Mouse (Mus musculus): ENCODE measurements around the gene Lhfp.

Lhfp gene

GRCm38 (mm10) chr3:53041411-53042239 lies at the start of gene Lhfp:
Gene Lhfp, plus strand, starts transcription at chr3:53041528.
- peak; percentile 77 for DNase-seq (ENCODE audit: low spot score)

- DNase-seq (ENCODE audit: low spot score) = no peak
Observed at GRCm38 (mm10) chr3:52993296-52993695, 48.0 kb upstream of the Lhfp start.

DNA sequence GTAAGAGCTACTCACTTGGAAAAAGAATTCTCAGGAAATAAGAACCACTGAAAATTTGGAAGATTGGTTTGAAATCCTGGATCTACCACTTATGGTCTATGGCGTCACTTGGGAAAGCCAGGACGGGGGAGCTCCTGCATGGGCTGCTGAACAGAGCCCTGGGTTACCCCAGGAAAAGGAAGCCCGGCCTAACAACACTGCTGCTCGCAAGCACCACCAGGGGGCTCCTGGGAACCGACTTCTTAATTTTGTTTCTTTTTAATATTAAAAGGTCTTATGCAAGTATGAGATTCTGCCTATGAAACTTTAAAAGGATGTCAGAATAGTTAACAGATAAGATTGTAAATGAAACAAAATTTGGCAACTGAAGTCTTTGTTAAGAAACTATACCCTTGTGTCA lies 46.7 kb upstream of the Lhfp start:
- DNase-seq (ENCODE audit: low spot score) = no peak

DNA sequence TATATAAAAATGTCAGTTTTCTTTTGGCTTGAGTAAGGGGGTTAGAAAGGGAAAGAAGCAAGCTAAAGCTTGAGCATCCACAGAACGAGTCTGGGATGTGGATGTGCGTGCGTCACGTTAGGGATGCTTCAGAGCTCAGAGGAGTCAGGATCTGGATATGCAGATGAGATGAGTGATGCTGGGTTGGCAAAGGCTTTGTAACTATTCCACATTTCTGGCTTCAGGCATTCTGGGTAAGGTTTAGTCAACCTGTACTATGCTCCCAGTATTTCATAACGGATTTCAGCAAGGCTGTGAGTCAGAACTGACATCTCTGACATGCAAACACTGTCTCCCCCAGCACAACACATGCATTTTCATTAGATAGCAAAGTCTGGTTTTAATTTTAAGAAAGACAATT lies 44.7 kb upstream of the Lhfp start:
- DNase-seq (ENCODE audit: low spot score) = no peak

- DNase-seq (ENCODE audit: low spot score) = no peak
Observed at GRCm38 (mm10) chr3:52997381-52997780, 43.9 kb upstream of the Lhfp start.

- DNase-seq (ENCODE audit: low spot score) = no peak
Observed at GRCm38 (mm10) chr3:52999016-52999744, 42.1 kb upstream of the Lhfp start.

DNA sequence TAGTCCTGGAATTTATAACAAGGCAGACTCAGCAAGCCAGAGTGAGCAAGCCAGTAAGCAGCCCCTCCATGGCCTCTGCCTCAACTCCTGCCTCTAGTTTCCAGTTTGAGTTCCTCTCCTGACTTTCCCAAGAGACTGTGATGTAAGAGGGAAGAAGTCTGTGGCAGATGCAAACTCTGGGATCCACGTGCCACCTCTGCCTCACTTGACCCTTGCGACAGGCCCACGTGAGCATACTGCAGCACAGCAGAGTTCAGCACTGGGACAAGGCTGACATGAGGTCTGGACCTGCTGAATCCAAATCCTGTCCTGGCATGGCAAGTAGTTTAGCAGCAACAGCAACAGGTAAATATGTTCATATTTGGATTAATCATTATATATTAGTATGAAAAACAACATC lies 41.3 kb upstream of the Lhfp start:
- no peak for DNase-seq (ENCODE audit: low spot score)

DNA sequence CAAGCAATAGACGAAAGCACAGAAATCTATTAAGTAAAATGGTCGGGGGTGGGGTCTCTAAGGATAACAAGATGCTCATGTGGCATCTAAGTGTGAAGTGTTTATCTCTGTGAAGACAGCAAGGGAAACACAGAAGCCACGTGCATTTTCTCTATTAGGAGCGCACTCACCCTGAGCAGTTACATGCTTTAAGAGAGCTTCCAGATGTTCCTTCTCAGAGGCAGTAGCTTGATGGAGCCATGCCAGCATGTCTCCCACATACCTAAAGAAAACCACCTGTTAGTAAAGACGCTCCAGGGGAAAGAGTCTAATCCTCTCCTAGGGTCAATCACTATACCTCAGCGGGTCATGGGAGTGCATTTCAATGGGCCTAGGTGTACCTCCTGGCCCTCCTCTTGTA lies 39.3 kb upstream of the Lhfp start:
- no peak for DNase-seq (ENCODE audit: low spot score)

DNA sequence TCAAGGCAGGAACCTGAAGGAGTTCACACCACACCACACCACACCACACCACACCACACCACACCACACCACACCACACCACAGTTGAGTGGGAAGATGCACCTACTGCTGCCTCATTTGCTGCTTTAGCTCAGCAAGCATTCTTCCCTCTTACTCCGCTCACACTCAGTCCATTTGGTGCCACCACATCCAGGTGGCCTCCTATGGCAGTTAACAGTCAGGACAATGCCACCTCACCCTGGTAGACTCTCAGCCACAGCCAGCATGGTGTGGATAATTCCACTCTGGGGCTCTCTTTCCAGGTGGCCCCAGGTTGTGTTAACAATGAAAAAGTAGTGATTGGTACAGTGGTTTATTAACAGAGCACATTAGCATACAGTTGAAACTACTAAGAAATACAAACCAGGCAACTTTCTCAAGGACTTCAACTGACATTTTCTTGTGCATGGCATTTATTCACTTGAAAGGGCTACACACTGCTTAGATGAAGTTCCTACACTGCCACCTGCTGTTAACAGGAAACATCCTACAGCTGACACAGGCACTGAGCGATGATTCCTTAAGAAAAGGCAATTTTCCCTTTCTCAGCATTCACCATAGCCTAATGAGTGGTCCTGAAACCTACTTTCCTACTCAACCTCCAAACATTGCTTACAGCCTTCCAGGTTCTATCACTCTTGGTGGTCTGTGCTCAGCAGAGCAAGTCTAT lies 36.8 kb upstream of the Lhfp start:
- DNase-seq (ENCODE audit: low spot score) = peak; percentile 81

DNA sequence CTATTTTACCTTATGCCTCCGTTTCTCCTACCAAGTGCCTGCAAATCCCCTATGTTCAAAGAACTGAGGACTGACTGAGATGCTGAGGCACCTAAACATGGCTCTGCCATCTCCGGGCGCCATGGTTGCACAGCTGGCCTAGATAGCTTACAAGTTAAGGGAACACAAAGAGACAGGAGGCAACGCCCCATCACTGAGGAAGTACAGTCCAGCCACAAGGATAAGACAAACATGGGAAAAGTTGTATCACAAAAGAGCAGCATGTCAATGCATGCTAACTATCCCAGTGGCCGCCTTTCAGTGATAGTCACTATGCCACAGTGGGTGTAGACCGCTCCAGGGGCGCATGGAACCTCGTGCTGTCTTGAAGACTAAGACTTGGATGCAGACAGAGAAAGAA lies 33.9 kb upstream of the Lhfp start:
- DNase-seq (ENCODE audit: low spot score) = no peak

DNA sequence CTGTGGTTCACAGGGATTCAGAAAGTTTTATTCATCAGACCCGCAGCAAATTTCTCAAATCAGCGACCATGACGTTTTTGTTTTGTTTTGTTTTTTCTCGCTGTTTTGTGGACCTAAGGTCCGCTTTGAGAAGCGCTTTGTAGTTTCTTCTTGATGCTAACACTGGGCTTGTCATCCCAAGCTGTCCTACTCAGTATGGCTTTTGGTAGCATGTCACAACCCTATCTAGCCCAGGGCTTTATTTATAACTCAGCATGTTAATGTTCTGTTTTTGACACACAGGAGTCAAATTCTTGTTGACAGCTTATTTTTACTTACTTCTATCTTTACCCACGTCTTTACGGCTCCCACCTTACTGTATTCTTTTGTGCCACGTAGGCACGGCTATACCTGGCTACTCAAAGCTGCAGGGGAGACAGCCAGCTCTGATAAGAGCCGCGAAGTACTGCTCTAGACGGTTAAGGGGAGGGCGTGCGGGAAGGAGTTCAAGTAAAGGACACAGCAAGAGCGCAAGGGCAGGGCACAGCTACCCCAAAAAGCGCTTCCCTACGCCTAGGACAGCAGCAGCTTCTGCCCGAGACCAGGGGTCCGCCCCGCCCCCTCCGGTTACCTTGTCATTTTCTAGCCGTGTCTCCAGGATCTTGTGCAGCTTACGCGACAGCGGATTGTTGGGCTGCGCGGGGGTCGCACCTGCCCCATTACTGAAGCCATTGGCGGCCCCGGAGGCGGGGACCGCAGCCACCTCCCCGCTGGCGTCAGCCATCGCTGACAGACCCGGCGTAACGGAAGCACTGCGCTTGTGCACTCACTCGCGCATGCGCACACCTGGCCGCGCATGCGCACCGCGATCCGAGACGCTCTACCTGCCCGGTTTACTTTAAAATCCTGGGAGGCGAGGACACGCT lies 24.6 kb upstream of the Lhfp start, which contains the start of gene Cog6:
Gene Cog6, minus strand, starts transcription at position 802 of the 905 bp plus-strand sequence.
- peak; percentile 95 for DNase-seq (ENCODE audit: low spot score)

DNA sequence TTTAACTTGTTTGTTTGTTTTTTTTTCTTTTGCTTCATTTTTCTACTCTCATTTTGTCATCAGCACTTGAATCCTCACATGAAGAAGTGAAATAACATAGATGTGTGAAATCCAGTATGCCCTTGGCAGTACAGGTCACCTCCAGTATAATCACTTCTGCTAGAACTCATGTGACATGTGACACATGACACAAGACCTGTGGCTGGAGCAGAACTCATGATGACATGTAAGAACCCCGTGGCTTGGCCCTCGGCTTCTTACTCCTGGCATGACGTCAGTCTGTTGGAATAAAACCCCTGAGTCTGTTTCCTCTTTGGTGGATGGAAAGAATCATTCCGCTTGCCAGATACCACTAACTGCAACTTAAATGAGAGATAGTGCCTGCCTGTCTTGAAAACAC lies 14.0 kb upstream of the Lhfp start:
- DNase-seq (ENCODE audit: low spot score) = no peak

- peak; percentile 85 for DNase-seq (ENCODE audit: low spot score)
Observed at GRCm38 (mm10) chr3:53029046-53029445, 12.3 kb upstream of the Lhfp start.

- DNase-seq (ENCODE audit: low spot score) = no peak
Observed at GRCm38 (mm10) chr3:53031586-53031985, 9.7 kb upstream of the Lhfp start.

- DNase-seq (ENCODE audit: low spot score) = no peak
Observed at GRCm38 (mm10) chr3:53032432-53032831, 8.9 kb upstream of the Lhfp start.

DNA sequence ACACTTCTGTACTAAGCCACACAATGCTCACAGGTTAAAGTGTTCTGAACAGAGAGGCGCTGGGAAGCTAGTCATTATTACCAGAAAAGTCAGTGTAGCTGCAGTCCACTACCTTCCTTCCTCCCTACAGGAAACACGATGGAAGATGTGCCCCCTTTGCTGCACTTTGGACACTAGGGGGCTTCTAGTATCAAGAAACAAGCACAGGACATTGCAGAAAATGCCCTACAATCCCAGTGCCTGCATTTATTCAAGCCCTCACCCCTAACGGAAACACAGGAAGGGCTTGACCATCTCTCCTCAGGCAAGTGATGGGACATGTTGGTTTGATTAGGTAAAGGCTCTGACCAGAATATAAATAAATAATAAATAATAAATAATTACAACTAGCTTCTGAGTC lies 7.9 kb upstream of the Lhfp start:
- DNase-seq (ENCODE audit: low spot score) = peak; percentile 79

DNA sequence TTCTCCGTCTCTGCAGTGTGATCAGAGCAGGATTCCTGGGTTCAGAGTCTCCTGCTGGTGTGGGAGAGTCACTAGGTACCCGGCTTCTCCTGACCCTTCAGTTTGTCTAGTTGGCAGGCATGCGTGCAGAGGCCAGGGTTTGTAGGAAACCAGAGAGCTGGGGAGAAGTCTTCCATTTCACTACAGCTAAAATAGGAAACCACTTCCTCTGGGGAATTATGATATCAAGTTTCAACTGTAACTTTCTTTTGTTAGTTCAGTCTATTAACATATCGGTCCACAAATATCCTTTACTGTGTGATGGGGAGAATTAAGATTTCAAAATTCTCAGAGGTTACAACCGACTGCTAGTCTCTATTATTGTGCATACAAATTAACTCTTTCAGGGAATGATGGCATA lies 5.3 kb upstream of the Lhfp start:
- no peak for DNase-seq (ENCODE audit: low spot score)

DNA sequence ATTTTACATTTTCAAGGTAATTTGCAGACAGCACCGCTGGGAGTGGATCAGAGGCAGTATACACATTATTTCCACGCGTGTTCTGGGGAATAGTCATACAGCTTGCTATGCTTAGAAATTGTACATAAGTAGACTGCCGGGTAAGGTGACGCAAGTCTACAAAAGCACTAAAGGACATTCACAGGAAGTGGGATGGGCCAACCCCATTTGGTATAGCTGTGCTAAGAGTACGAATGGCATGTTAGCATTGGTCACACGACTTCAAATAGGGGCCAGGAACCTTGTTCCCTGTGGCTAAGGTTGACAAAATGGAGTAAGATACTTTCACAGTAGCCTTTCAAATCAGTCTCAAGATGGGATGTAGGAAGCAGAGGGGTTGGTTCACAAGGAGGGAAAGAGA lies 4.4 kb upstream of the Lhfp start:
- DNase-seq (ENCODE audit: low spot score) = no peak

- DNase-seq (ENCODE audit: low spot score) = no peak
Observed at GRCm38 (mm10) chr3:53038913-53039312, 2.4 kb upstream of the Lhfp start.

GRCm38 (mm10) chr3:53039746-53040145 lies 1.6 kb upstream of the Lhfp start:
- no peak for DNase-seq (ENCODE audit: low spot score)

GRCm38 (mm10) chr3:53040593-53041410 lies 526 bp upstream of the Lhfp start:
- no peak for DNase-seq (ENCODE audit: low spot score)

Data from embryo, embryonic 10 days (tissue).